Mouse (Mus musculus) myocyte (in vitro differentiated cells): ENCODE measurements at regions not wholly inside any gene's neighbourhood (a gene's known extent, or its start where the extent isn't known, plus 50 kb on each side); places are given as distances from the start of the nearest gene placed in this dataset.

Experiments used
- CEBPB ChIP-seq: IDR thresholded peaks from 2 replicates; pipeline ENCODE4 v1.6.1; 2011; ENCODE audit warnings: mild to moderate bottlenecking, moderate library complexity; ENCODE audit not compliant: poor library complexity, insufficient read depth, severe bottlenecking
- E2F4 ChIP-seq: IDR thresholded peaks from one replicate; pipeline ENCODE4 v1.6.1; 2011; ENCODE audit warnings: mild to moderate bottlenecking, control low read depth, moderate library complexity; ENCODE audit not compliant: insufficient read depth
- MAX ChIP-seq: IDR thresholded peaks from one replicate; pipeline ENCODE4 v1.6.1; 2011; ENCODE audit warnings: low read depth, mild to moderate bottlenecking, control low read depth
- MYOD1 ChIP-seq, 3 experiments: IDR thresholded peaks; one replicate each; pipeline ENCODE4 v1.6.1; 2011; ENCODE audit warnings: control low read depth in 2 of 3, low read depth in 2 of 3, mild to moderate bottlenecking in 2 of 3, moderate library complexity in 1 of 3; ENCODE audit not compliant: insufficient read length in 2 of 3, control insufficient read depth in 1 of 3
- MYOG ChIP-seq, 3 experiments: IDR thresholded peaks; one replicate each; pipeline ENCODE4 v1.6.1; 2011; ENCODE audit warnings: control low read depth in 2 of 3, low read depth in 2 of 3, mild to moderate bottlenecking in 2 of 3; ENCODE audit not compliant: insufficient read length in 2 of 3, control insufficient read depth in 1 of 3, insufficient read depth in 1 of 3
- POLR2A ChIP-seq: IDR thresholded peaks from one replicate; pipeline ENCODE4 v1.6.1; 2011; ENCODE audit warnings: low read depth, mild to moderate bottlenecking, control low read depth, moderate library complexity; ENCODE audit not compliant: insufficient read length
- POLR2AphosphoS2 ChIP-seq: IDR thresholded peaks from one replicate; pipeline ENCODE4 v1.6.1; 2011; ENCODE audit warnings: low read depth, control low read depth; ENCODE audit not compliant: insufficient read length
- REST ChIP-seq: IDR thresholded peaks from one replicate; pipeline ENCODE4 v1.6.1; 2011; ENCODE audit warnings: mild to moderate bottlenecking, control low read depth, moderate library complexity; ENCODE audit not compliant: insufficient read depth, insufficient read length
- SRF ChIP-seq: IDR thresholded peaks from one replicate; pipeline ENCODE4 v1.6.1; 2011; ENCODE audit warnings: low read depth; ENCODE audit not compliant: control insufficient read depth, insufficient read length
- TCF12 ChIP-seq: IDR thresholded peaks from one replicate; pipeline ENCODE4 v1.6.1; 2011; ENCODE audit warnings: mild to moderate bottlenecking, control low read depth; ENCODE audit not compliant: poor library complexity, insufficient read depth, severe bottlenecking
- TCF3 ChIP-seq: IDR thresholded peaks from one replicate; pipeline ENCODE4 v1.6.1; 2011; ENCODE audit warnings: low read depth, control low read depth; ENCODE audit not compliant: insufficient read length
- USF1 ChIP-seq: IDR thresholded peaks from one replicate; pipeline ENCODE4 v1.6.1; 2011; ENCODE audit warnings: low read depth, mild to moderate bottlenecking, control low read depth, moderate library complexity

DNA sequence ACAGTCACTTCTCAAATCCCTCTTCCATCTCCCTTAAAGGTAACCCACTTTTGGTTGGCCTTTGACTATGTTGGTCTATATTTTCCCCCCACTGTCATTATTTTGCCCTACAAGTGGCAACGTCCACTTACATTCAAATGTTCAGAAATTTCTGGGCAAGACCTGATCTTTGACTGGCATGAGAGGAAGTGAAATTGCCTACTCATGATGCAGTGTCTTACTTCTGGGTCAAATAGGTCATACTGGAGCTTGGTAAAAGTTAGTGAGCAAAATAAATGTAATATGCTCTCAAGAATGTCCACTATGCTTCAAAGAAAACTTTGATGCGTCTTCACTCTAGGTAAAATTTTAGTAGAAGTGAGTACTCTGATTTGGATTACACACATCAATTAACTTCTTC is 76.9 kb upstream of the Dcn start:
- no peak for TF ChIP-seq POLR2A
- no peak for TF ChIP-seq MAX
- TF ChIP-seq MYOD1 (IDR thresholded peaks at IDR 0.05; ENCODE audit: control insufficient read depth in 1 of 3, insufficient read length in 2 of 3, low read depth in 2 of 3) = no peak
- no peak for TF ChIP-seq TCF12
- TF ChIP-seq POLR2AphosphoS2 = no peak
- TF ChIP-seq MYOG (IDR thresholded peaks at IDR 0.05; ENCODE audit: control insufficient read depth in 1 of 3, insufficient read depth in 1 of 3, insufficient read length in 2 of 3, low read depth in 2 of 3) = no peak
- no peak for TF ChIP-seq TCF3
- no peak for TF ChIP-seq E2F4
- TF ChIP-seq CEBPB = no peak
- no peak for TF ChIP-seq USF1
- TF ChIP-seq SRF = no peak
- TF ChIP-seq REST = no peak
